Mouse (Mus musculus) limb, embryonic 10.5 days (tissue): ENCODE data around the gene Gm10197. TPM values are rescaled to one million over a fixed set of nuclear protein-coding genes. Genes with fewer than 3 reads are reported as not detected.
A peak's percentile ranks its signal among the peaks of the same experiment; 100 is the strongest.

Experiments
- DNase-seq: peaks from one replicate; pipeline ENCODE4 v3.0.0-alpha.2; 2017; ENCODE audit warnings: low spot score
- H3K27ac ChIP-seq: fragments of 300-500 bp; sonication (generic); 2 replicates; pipeline ENCODE4 v1.5.1; 2016; ENCODE audit warnings: mild to moderate bottlenecking
- H3K27me3 ChIP-seq: fragments of 300-500 bp; sonication (generic); 2 replicates; pipeline ENCODE4 v1.6.1; 2016; ENCODE audit warnings: low read depth, mild to moderate bottlenecking; ENCODE audit not compliant: poor library complexity, severe bottlenecking
- H3K36me3 ChIP-seq: fragments of 300-500 bp; sonication (generic); 2 replicates; pipeline ENCODE4 v1.6.1; 2016; ENCODE audit warnings: mild to moderate bottlenecking, moderate library complexity
- H3K4me1 ChIP-seq: fragments of 300-500 bp; sonication (generic); 2 replicates; pipeline ENCODE4 v1.6.1; 2016
- H3K4me3 ChIP-seq: fragments of 300-500 bp; sonication (generic); 2 replicates; pipeline ENCODE4 v1.5.1; 2016; ENCODE audit warnings: mild to moderate bottlenecking, moderate library complexity
- H3K9me3 ChIP-seq: fragments of 300-500 bp; sonication (generic); replicated peaks from 2 replicates; pipeline ENCODE4 v1.6.1; 2016; ENCODE audit warnings: mild to moderate bottlenecking
- WGBS: fragments of 180-500 bp; shearing (Covaris S2); methylation state at CpG from one replicate; pipeline ENCODE4 v1.1.7; 2016; 5-methylcytosine and 5-hydroxymethylcytosine counted together
- polyA plus RNA-seq: library from polyadenylated mRNA; unstranded; fragments of >200 nt; fragmentation: Nextera tagmentation; extraction: Ambion mirVana; gene quantifications from 2 replicates; pipeline ENCODE4 v1.2.1, GENCODE M21; 2016

Gene Gm10197
- 6.6 TPM in 1 of 2 replicates, not detected in the other for polyA plus RNA-seq

GRCm38 (mm10) chr19:53371666-53372065 is at the start of gene Gm10197:
TSS of gene Gm10197 (minus strand) at chr19:53371766.
- H3K9me3 ChIP-seq = no peaks in the 10 kb centered on the region
- H3K27ac ChIP-seq = no peak within 1 kb of the TSS
- H3K4me1 ChIP-seq = peaks cover 21% of the 10 kb centered on the region; the same call in 1 of the 2 replicates
- WGBS = 92% methylated on average over 13 of the region's 13 CpGs
- no peak within 1 kb of the TSS for H3K4me3 ChIP-seq
- peaks cover 58% of the 10 kb centered on the region for H3K36me3 ChIP-seq
- no peak for DNase-seq
- H3K27me3 ChIP-seq = no peaks in the 10 kb centered on the region

GRCm38 (mm10) chr19:53420924-53421582 is 49.5 kb upstream of the Gm10197 start:
- Histone ChIP-seq H3K27me3 (no peaks in the 10 kb centered on the region), H3K9me3 (no peaks in the 10 kb centered on the region), H3K4me3 (peak overlapping the region; percentile 57), H3K27ac (peak overlapping the region; percentile 91), H3K36me3 (no peaks in the 10 kb centered on the region), H3K4me1 (peaks cover 47% of the 10 kb centered on the region)
- WGBS = 4% methylated on average over 19 of the region's 19 CpGs
- peak; percentile 76 for DNase-seq

- Histone ChIP-seq H3K27ac (no peak overlapping the region), H3K27me3 (no peaks in the 10 kb centered on the region), H3K36me3 (no peaks in the 10 kb centered on the region), H3K9me3 (no peaks in the 10 kb centered on the region), H3K4me3 (no peak overlapping the region), H3K4me1 (peaks cover 44% of the 10 kb centered on the region)
- peak; percentile 76 for DNase-seq
- 49% methylated on average over 5 of the region's 5 CpGs for WGBS
Measured at GRCm38 (mm10) chr19:53419834-53420233, 48.3 kb upstream of the Gm10197 start.

- no peaks in the 10 kb centered on the region for H3K27me3 ChIP-seq
- no peaks in the 10 kb centered on the region for H3K36me3 ChIP-seq
- 86% methylated on average over 17 of the region's 17 CpGs for WGBS
- H3K4me1 ChIP-seq = peaks cover 30% of the 10 kb centered on the region
- no peak overlapping the region for H3K4me3 ChIP-seq
- H3K9me3 ChIP-seq = no peaks in the 10 kb centered on the region
- H3K27ac ChIP-seq = no peak overlapping the region
- no peak for DNase-seq
Measured at GRCm38 (mm10) chr19:53415198-53415597, 43.6 kb upstream of the Gm10197 start.

- 86% methylated on average over 11 of the region's 11 CpGs for WGBS
- no peak for DNase-seq
- no peak overlapping the region for H3K4me3 ChIP-seq
- peaks cover 35% of the 10 kb centered on the region for H3K4me1 ChIP-seq
- no peaks in the 10 kb centered on the region for H3K36me3 ChIP-seq
- no peaks in the 10 kb centered on the region for H3K9me3 ChIP-seq
- no peaks in the 10 kb centered on the region for H3K27me3 ChIP-seq
- H3K27ac ChIP-seq = no peak overlapping the region
Measured at GRCm38 (mm10) chr19:53414650-53415049, 43.1 kb upstream of the Gm10197 start.

GRCm38 (mm10) chr19:53413617-53414380 is 42.2 kb upstream of the Gm10197 start:
- no peak for DNase-seq
- Histone ChIP-seq H3K27me3 (no peaks in the 10 kb centered on the region), H3K4me3 (no peak overlapping the region), H3K9me3 (no peaks in the 10 kb centered on the region), H3K36me3 (no peaks in the 10 kb centered on the region), H3K4me1 (peaks cover 35% of the 10 kb centered on the region), H3K27ac (0 out of 2 replicates have a peak overlapping the region, but pooled peaks have one; percentile 34)
- WGBS = 73% methylated on average over 15 of the region's 15 CpGs

- Histone ChIP-seq H3K36me3 (no peaks in the 10 kb centered on the region), H3K27me3 (no peaks in the 10 kb centered on the region), H3K4me1 (peaks cover 35% of the 10 kb centered on the region), H3K9me3 (no peaks in the 10 kb centered on the region), H3K27ac (peak overlapping the region; percentile 84), H3K4me3 (no peak overlapping the region)
- 15% methylated on average over 6 of the region's 6 CpGs for WGBS
- DNase-seq = no peak
Measured at GRCm38 (mm10) chr19:53412149-53412848, 40.7 kb upstream of the Gm10197 start.

- Histone ChIP-seq H3K27me3 (no peaks in the 10 kb centered on the region), H3K9me3 (no peaks in the 10 kb centered on the region), H3K4me3 (no peak overlapping the region), H3K36me3 (no peaks in the 10 kb centered on the region), H3K27ac (no peak overlapping the region), H3K4me1 (peaks cover 35% of the 10 kb centered on the region)
- DNase-seq = no peak
- 63% methylated on average over 17 of the region's 17 CpGs for whole genome bisulfite sequencing
Measured at GRCm38 (mm10) chr19:53409663-53410307, 38.2 kb upstream of the Gm10197 start.

- WGBS = 91% methylated on average over 8 of the region's 8 CpGs
- Histone ChIP-seq H3K27ac (no peak overlapping the region), H3K4me3 (no peak overlapping the region), H3K36me3 (no peaks in the 10 kb centered on the region), H3K9me3 (no peaks in the 10 kb centered on the region), H3K27me3 (no peaks in the 10 kb centered on the region), H3K4me1 (peaks cover 35% of the 10 kb centered on the region)
- no peak for DNase-seq
Measured at GRCm38 (mm10) chr19:53408398-53408797, 36.8 kb upstream of the Gm10197 start.

- DNase-seq = no peak
- H3K4me3 ChIP-seq = no peak overlapping the region
Measured at GRCm38 (mm10) chr19:53407350-53407749, 35.8 kb upstream of the Gm10197 start.

GRCm38 (mm10) chr19:53405810-53406209 is 34.2 kb upstream of the Gm10197 start:
- 79% methylated on average over 2 of the region's 2 CpGs for WGBS
- no peaks in the 10 kb centered on the region for H3K27me3 ChIP-seq
- no peak for DNase-seq
- peaks cover 12% of the 10 kb centered on the region for H3K4me1 ChIP-seq
- H3K27ac ChIP-seq = no peak overlapping the region
- H3K4me3 ChIP-seq = no peak overlapping the region
- no peaks in the 10 kb centered on the region for H3K9me3 ChIP-seq
- H3K36me3 ChIP-seq = no peaks in the 10 kb centered on the region

More at GRCm38 (mm10) chr19:53407350-53407749, 35.8 kb upstream of the Gm10197 start:
- 71% methylated on average over 2 of the region's 2 CpGs for WGBS
- no peaks in the 10 kb centered on the region for H3K36me3 ChIP-seq
- no peaks in the 10 kb centered on the region for H3K9me3 ChIP-seq
- peaks cover 27% of the 10 kb centered on the region for H3K4me1 ChIP-seq
- no peak overlapping the region for H3K27ac ChIP-seq
- H3K27me3 ChIP-seq = no peaks in the 10 kb centered on the region

GRCm38 (mm10) chr19:53404837-53405356 is 33.3 kb upstream of the Gm10197 start:
- H3K36me3 ChIP-seq = no peaks in the 10 kb centered on the region
- H3K4me3 ChIP-seq = no peak overlapping the region
- no peaks in the 10 kb centered on the region for H3K9me3 ChIP-seq
- no peaks in the 10 kb centered on the region for H3K27me3 ChIP-seq
- 78% methylated on average over 18 of the region's 18 CpGs for WGBS
- no peak overlapping the region for H3K27ac ChIP-seq
- peaks cover 3% of the 10 kb centered on the region for H3K4me1 ChIP-seq
- DNase-seq = no peak
